Mouse (Mus musculus): Measurements from ENCODE around the gene Gpr152.
"Not testable (repeated sequence)": the region's sequence is repeated elsewhere in the genome, so short reads cannot be mapped to it uniquely, and the experiment has no call there.

Gpr152 gene

GRCm38 (mm10) chr19:4112063-4112960 lies 27.3 kb upstream of the Gpr152 start:
- DNase-seq (ENCODE audit: low spot score in 2 of 2): no peak

DNA sequence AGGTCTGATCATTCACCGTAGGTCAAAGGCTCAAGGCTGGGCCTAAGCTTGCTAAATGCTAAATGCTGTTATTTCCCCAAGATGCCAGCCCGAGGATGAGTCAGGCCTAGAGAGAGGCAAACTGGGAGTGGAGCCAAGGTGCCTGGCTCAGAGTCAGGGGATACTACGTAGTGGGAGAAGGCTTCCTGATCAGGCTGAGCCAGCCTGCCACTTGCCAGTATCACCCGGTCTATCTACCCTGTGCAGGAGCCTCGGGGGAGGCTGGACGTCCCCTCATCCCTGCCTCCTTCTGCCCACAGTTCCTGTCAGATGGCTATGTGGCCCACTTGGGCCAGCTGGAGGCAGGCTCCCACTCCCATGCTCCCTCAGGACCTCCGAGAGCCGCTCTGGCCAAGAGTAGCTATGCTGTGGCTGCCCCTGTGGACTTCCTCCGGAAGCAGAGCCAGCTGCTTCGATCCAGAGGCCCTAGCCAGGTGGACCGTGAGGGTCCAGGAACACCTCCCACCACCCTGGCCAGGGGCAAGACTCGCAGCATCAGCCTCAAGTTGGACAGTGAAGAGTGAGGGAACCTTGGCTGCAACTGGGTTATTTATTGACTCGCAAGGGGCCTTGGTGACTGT lies 26.3 kb upstream of the Gpr152 start:
- peak; percentile 85 to 93 for DNase-seq (ENCODE audit: low spot score in 2 of 2)

DNA sequence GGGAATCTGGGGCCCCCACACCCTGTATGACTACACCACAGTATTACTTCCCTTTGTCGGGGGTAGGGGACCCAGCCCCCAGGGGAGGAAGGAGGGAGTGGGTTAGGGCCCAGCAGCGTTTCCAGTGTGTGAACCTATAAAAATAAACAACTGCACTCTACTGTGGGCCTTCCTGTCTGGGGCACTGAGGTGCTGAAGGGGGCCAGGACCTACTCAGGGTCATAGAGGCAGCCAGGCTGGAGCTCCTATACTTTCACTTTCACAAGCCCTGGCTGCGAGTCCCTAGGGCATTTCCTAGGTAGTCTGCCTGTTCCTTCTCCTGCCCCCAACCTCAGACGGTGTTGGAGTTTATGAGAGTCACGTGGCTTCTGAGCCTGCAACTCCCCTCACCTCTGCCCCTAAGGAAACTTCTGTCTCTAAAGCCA lies 25.8 kb upstream of the Gpr152 start:
- peak in 1 of 2 experiments; percentile 72 for DNase-seq (ENCODE audit: low spot score in 2 of 2)

DNA sequence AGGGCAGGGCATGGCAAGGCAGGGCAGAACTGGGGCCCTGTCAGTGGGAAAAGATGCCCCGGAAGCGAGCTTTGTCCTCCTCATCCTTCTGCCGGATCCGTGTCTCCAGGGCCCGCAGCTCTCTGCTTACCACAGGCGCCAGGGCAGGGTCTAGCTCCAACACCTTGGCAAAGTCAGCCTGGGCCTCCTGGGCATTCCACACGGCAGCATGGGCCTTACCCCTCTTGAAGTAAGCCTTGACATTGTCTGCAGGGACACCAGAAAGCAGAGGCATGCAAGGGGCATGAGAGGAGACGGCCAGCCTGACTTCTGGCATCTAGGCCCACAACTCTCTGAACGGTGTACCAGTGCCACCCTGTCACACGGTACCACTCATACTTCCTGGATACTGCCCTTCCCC lies 25.0 kb upstream of the Gpr152 start:
- no peak for DNase-seq (ENCODE audit: low spot score in 2 of 2)

DNA sequence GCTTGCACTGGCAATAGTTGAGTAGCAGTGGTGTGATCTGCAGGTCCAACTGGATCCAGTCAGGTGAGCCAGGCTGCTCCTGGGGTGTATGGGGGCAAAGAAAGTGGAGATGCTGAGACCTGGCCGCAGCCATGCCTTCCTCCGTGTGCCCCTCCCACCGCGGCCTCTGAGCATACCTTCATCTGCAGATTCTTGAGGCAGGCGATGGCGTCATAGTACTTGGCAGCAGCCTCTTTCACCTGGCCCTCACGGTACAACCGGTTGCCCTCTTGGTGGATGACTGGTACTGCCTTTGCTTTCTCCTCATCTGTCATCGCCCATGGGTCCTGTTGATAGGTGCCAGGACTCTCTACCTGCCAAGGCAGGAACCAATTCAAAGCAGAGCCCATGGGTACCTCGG lies 24.4 kb upstream of the Gpr152 start:
- DNase-seq (ENCODE audit: low spot score in 2 of 2): no peak

DNA sequence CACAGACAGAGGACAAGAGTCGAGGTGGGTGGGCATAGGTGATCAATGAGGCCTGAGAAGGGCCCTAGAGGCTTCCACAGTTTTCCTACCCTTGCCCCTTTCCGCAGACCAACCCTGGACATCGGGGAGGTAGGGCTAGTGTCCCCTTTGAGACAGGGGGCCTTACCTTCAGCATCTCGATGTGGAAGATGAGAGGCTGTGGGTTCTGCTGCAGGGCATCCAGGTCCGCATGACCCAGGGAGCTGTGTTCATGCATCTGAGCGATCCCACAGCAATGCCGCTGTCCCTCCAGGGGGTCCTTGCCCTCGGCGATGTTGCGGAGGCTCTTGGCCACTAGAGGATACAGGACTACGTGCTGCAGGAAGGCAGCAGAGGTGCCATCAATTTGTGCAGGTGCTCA lies 23.8 kb upstream of the Gpr152 start:
- DNase-seq (ENCODE audit: low spot score in 2 of 2): no peak

GRCm38 (mm10) chr19:4117006-4117405 lies 22.6 kb upstream of the Gpr152 start:
- no peak for DNase-seq (ENCODE audit: low spot score in 2 of 2)

DNA sequence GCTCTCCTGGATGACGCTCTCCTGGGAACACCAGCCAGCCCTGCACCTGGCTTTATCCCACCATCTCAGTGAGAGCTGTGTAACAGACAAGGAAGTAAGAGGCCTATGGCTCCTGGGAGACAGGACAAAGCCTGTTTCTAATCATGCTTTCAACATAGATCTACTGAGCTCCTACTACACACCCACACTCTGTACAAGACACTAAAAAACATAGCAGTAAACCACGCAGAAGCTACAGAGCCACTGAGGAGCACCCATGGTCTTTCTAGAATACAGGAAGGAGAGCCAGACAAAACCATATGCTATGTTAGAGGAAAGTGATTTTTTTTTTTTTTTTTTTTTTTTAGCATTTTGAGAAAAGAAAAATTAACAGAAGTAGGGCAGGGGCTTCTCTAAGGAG lies 21.2 kb upstream of the Gpr152 start:
- DNase-seq (ENCODE audit: low spot score in 2 of 2): no peak

GRCm38 (mm10) chr19:4119716-4120487 lies 19.7 kb upstream of the Gpr152 start:
- DNase-seq (ENCODE audit: low spot score in 2 of 2): no peak

DNA sequence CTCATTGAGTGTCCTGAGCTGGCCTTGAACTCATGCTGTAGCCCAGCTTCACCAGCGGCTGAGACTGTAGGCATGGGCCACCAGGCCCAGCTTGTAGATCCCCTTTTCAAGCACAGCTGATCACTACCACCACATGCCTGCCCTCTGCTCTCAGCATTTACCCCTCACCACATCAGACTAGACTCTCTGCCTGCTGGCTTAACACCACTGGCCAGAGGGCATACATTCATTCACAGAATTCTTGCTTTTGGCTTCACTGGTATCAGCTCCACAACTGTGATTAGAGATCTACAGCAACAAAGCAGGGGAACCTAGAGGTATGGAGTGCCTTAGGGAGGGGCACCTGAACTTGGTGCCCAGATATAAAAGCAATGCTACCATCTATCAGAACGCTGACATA lies 19.1 kb upstream of the Gpr152 start:
- DNase-seq (ENCODE audit: low spot score in 2 of 2): no peak

GRCm38 (mm10) chr19:4121097-4121805 lies 18.3 kb upstream of the Gpr152 start:
- DNase-seq (ENCODE audit: low spot score in 2 of 2): peak; percentile 97 to 99

GRCm38 (mm10) chr19:4121896-4122295 lies 17.7 kb upstream of the Gpr152 start:
- not testable (repeated sequence) for DNase-seq (ENCODE audit: low spot score in 2 of 2)

DNA sequence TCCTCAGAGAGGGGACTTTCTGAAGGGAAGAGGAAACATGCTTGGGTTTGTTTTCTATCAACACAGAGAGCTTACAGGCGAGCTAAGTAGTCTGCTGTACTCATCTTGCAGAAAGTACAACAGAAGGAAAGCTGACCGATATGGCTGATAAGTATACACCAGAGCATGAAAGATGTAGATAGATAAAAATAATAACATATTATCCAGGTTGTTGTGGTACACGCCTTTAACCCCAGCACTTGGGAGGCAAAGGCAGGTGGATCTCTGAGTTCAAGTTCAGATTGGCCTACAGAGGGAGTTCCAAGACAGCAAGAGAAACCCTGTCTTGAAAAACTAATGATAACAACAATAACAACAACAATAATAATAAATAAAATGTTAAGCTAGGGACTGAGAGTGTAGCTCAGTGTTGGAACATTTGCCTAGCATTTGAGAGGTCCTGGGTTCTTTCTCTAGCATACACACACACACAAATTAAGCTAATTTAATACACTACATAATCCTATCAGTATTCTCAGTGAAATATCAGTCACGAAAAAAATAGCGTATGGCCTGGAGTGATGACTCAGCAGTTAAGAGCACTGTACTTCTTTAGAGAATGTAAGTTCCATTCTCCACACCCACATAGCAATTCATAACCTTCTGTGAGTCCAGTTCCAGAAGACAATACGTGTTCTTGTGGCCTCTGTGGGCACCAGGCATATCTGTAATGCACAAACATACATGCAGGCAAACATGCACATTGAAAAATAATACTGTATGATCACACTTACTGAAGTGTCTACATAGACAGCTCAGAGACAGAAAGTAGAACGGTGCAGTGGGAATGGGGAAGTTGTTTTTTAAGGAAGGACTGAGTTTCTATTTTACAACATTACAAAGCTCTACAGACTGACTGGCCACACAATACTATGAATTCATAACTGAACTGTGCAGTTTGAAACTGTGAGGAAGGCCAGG lies 16.9 kb upstream of the Gpr152 start:
- no peak for DNase-seq (ENCODE audit: low spot score in 2 of 2)

- DNase-seq (ENCODE audit: low spot score in 2 of 2): no peak
Measured at GRCm38 (mm10) chr19:4124432-4124831, 15.2 kb upstream of the Gpr152 start.

DNA sequence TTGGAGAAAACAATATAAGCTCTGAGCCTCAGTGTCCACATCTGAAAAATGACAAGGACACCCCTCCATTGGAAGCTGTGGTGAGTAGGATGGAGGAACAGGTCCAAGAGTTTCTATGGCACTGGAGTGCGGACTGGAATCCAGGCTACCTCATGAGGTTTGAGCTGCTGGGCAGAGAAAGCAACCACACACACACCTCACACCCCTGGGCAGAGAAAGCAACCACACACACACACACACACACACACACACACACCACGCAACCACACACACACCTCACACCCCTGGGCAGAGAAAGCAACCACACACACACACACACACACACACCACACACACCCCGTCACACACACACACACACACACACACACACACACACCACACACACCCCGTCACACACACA lies 14.3 kb upstream of the Gpr152 start:
- DNase-seq (ENCODE audit: low spot score in 2 of 2): peak in 1 of 2 experiments; percentile 48

- peak; percentile 97 to 100 for DNase-seq (ENCODE audit: low spot score in 2 of 2)
Measured at GRCm38 (mm10) chr19:4125741-4126696, 13.6 kb upstream of the Gpr152 start, which contains the start of gene Aip. TSS of gene Aip (minus strand) at chr19:4125858.

DNA sequence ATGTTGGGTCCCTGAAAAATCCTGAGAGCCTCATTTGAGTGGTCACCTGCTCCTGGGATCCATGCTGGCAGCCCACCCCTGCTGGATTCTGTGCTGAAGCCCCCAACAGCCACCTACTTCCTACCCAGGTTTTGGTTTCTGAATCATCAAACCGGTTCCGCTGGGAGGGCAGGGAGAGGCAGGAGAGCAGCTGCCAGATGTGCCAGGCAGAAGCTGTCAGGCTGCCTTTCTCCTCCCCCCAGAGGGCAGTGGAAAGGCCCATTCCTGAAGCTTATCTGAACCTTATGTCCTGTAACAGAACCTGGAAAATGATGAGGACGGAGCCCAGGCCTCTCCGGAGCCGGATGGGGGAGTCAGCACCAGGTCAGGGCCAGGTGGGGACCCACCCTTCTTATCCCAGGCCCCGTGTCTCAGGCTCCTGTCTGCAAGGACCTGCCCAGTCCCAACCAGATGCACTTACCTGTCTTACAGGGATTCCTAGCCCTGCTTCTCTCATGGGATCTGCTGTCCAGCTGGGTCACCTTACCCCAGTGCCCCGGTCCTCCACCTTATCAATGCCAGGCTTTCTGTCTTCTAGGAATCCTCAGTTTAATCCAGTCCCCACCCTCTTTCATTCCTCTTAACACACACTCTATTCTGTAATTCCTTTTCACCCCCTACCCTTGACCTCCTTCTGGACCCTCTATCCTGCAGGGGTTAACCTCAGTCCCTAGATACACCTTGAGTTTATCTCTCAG lies 12.7 kb upstream of the Gpr152 start:
- DNase-seq (ENCODE audit: low spot score in 2 of 2): peak; percentile 53 to 72

DNA sequence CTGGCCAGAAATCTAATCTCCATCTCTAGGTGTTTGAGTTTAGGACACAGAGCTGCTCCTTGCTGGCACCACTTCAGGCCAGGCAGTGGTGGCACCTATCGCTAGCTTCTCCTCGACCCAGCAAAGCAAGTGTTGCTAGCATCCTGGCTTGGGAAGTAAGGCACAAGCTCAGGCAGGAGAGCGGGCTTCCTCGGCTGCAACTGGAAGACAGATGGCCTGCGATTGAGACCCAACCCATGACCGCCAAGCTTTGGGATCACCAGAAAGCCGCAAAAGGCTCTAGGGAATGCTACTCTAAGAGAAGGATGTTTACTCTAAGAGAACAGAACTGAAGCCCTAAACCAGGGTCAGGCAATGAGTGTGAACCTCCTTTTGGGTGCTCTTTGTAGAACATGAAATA lies 10.1 kb upstream of the Gpr152 start:
- no peak for DNase-seq (ENCODE audit: low spot score in 2 of 2)

DNA sequence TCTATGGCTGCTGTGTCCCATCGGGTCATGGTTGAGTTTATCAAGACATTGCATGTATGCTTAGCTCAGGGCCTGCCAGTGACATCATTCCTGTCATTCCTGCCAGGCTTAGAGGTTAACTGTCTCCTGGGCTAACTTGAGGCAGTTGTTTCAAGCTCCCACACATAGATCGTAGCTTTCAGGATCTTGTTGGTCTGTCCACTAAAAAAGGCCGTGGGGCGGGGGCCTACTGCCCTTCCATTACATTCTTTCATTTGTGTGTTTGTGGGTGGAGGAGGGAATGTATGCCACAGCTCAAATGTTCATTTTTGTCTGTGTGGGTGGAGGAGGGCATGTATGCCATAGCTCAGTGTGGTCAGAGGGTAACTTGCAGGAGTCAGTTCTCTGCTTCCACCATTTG lies 9.5 kb upstream of the Gpr152 start:
- no peak for DNase-seq (ENCODE audit: low spot score in 2 of 2)

All from spleen, postnatal 10 days (tissue).